Mouse (Mus musculus) neutrophil, adult 5-6 weeks (primary cell): ENCODE results near the gene Arhgap19. TPM values are rescaled to one million over a fixed set of nuclear protein-coding genes. Genes with fewer than 3 reads are reported as not detected.

Source experiments
- total RNA-seq: library from RNA; stranded (forward); fragments of 200-1000 nt; gene quantifications from 2 replicates; pipeline ENCODE4 v1.2.3, GENCODE M21; 2017

The Arhgap19 gene
- total RNA-seq, 1 experiment from 2014 or later: 2.7 TPM

Other genes with a start within 250 kb of the Arhgap19 start
- 28.7 and 31.2 TPM in 2 replicates for gene Gm340, start 219.7 kb downstream of the Arhgap19 start, total RNA-seq
- 0.37 TPM in 1 of 2 replicates, not detected in the other for gene Slit1, start 58.4 kb downstream of the Arhgap19 start, total RNA-seq
- 26.8 and 31.1 TPM in 2 replicates for gene Frat1, start 27.9 kb upstream of the Arhgap19 start, total RNA-seq
- gene Frat2, start 46.1 kb upstream of the Arhgap19 start, total RNA-seq: 22.0 and 22.6 TPM in 2 replicates
- 6.6 and 7.4 TPM in 2 replicates for gene Rrp12, start 94.1 kb upstream of the Arhgap19 start, total RNA-seq
- 96.7 and 104 TPM in 2 replicates for gene Pgam1, start 109.9 kb upstream of the Arhgap19 start, total RNA-seq
- gene Exosc1, start 131.4 kb upstream of the Arhgap19 start, total RNA-seq: 22.2 and 27.3 TPM in 2 replicates
- 21.6 and 24.9 TPM in 2 replicates for gene Zdhhc16, start 131.4 kb upstream of the Arhgap19 start, total RNA-seq
- gene Mms19, start 179.1 kb upstream of the Arhgap19 start, total RNA-seq: 29.8 and 45.2 TPM in 2 replicates
- gene Ubtd1, start 179.7 kb upstream of the Arhgap19 start, total RNA-seq: 8.6 and 11.9 TPM in 2 replicates
- gene Ankrd2, start 234.0 kb upstream of the Arhgap19 start, total RNA-seq: not detected in 2 replicates
- not detected in 2 replicates for gene Hoga1, start 243.6 kb upstream of the Arhgap19 start, total RNA-seq